Mouse (Mus musculus) hindbrain, embryonic 12.5 days (tissue): ENCODE measurements around the gene Sbf2. TPM values are rescaled to one million over a fixed set of nuclear protein-coding genes. Genes with fewer than 3 reads are reported as not detected.
"Not testable (repeated sequence)": the region's sequence is repeated elsewhere in the genome, so short reads cannot be mapped to it uniquely, and the experiment has no call there.

Experiments used
- ATAC-seq: fragments of 200-750 bp; cut with Nextera tagmentation; 2 replicates; pipeline ENCODE4 v1.8.0; 2017; ENCODE audit warnings: moderate TSS enrichment; ENCODE audit not compliant: low FRiP score
- H3K27ac ChIP-seq: fragments of 300-500 bp; sonication (generic); 2 replicates; pipeline ENCODE4 v1.5.1; 2016; ENCODE audit warnings: mild to moderate bottlenecking
- H3K27me3 ChIP-seq: fragments of 300-500 bp; sonication (generic); 2 replicates; pipeline ENCODE4 v1.6.1; 2016; ENCODE audit warnings: mild to moderate bottlenecking
- H3K36me3 ChIP-seq: fragments of 300-500 bp; sonication (generic); 2 replicates; pipeline ENCODE4 v1.6.1; 2016; ENCODE audit warnings: mild to moderate bottlenecking
- H3K4me1 ChIP-seq: fragments of 300-500 bp; sonication (generic); 2 replicates; pipeline ENCODE4 v1.6.1; 2016
- H3K4me2 ChIP-seq: fragments of 300-500 bp; sonication (generic); replicated peaks from 2 replicates; pipeline ENCODE4 v1.6.1; 2016; ENCODE audit warnings: mild to moderate bottlenecking
- H3K4me3 ChIP-seq: fragments of 300-500 bp; sonication (generic); 2 replicates; pipeline ENCODE4 v1.5.1; 2016; ENCODE audit warnings: mild to moderate bottlenecking
- H3K9ac ChIP-seq: fragments of 300-500 bp; sonication (generic); 2 replicates; pipeline ENCODE4 v1.6.1; 2016; ENCODE audit warnings: mild to moderate bottlenecking, moderate library complexity
- H3K9me3 ChIP-seq: fragments of 300-500 bp; sonication (generic); replicated peaks from 2 replicates; pipeline ENCODE4 v1.6.1; 2016; ENCODE audit warnings: mild to moderate bottlenecking
- WGBS: fragments of 180-500 bp; shearing (Covaris S2); methylation state at CpG from one replicate; pipeline ENCODE4 v1.1.7; 2016; 5-methylcytosine and 5-hydroxymethylcytosine counted together
- polyA plus RNA-seq: library from polyadenylated mRNA; unstranded; fragments of >200 nt; fragmentation: Nextera tagmentation; extraction: Ambion mirVana; gene quantifications from 2 replicates; pipeline ENCODE4 v1.2.1, GENCODE M21; 2016

The Sbf2 gene
- polyA plus RNA-seq, 1 experiment from 2014 or later, result 56.0 TPM

- H3K9ac ChIP-seq, result no peak overlapping the region
- H3K27ac ChIP-seq, result no peak overlapping the region
- peaks cover 6% of the 10 kb centered on the region; the same call in 1 of the 2 replicates for H3K9me3 ChIP-seq
- H3K4me3 ChIP-seq, result no peak overlapping the region
- no peaks in the 10 kb centered on the region for H3K36me3 ChIP-seq
- WGBS, result 70% methylated on average over 4 of the region's 4 CpGs
- no peak overlapping the region for H3K4me2 ChIP-seq
- H3K27me3 ChIP-seq, result no peaks in the 10 kb centered on the region
- H3K4me1 ChIP-seq, result no peaks in the 10 kb centered on the region
- no peak for ATAC-seq
These were observed 9.2 kb downstream of the Sbf2 start for GRCm38 (mm10) chr7:110605476-110605875.

GRCm38 (mm10) chr7:110597141-110597540, 17.6 kb downstream of the Sbf2 start:
- ATAC-seq, result no peak
- H3K4me1 ChIP-seq, result no peaks in the 10 kb centered on the region
- H3K9me3 ChIP-seq, result no peaks in the 10 kb centered on the region
- H3K9ac ChIP-seq, result no peak overlapping the region
- H3K36me3 ChIP-seq, result peaks cover 7% of the 10 kb centered on the region
- WGBS, result 95% methylated on average over 1 of the region's 1 CpGs
- no peaks in the 10 kb centered on the region for H3K27me3 ChIP-seq
- H3K4me3 ChIP-seq, result no peak overlapping the region
- H3K27ac ChIP-seq, result no peak overlapping the region
- H3K4me2 ChIP-seq, result no peak overlapping the region

GRCm38 (mm10) chr7:110593991-110594390, 20.7 kb downstream of the Sbf2 start:
- not testable (repeated sequence) for H3K4me3 ChIP-seq
- 92% methylated on average over 3 of the region's 3 CpGs for WGBS

GRCm38 (mm10) chr7:110587721-110588120, 27.0 kb downstream of the Sbf2 start:
- Histone ChIP-seq H3K36me3 (no peaks in the 10 kb centered on the region), H3K9me3 (no peaks in the 10 kb centered on the region), H3K9ac (no peak overlapping the region), H3K4me2 (no peak overlapping the region), H3K4me3 (no peak overlapping the region), H3K4me1 (no peaks in the 10 kb centered on the region), H3K27me3 (no peaks in the 10 kb centered on the region), H3K27ac (no peak overlapping the region)
- WGBS, result 71% methylated on average over 1 of the region's 1 CpGs
- ATAC-seq, result no peak

More at GRCm38 (mm10) chr7:110593991-110594390, 20.7 kb downstream of the Sbf2 start:
- H3K27ac ChIP-seq, H3K36me3 ChIP-seq, H3K9me3 ChIP-seq, H3K27me3 ChIP-seq, H3K9ac ChIP-seq, H3K4me1 ChIP-seq, ATAC-seq, H3K4me2 ChIP-seq: not testable (repeated sequence)

GRCm38 (mm10) chr7:110585250-110585649, 29.5 kb downstream of the Sbf2 start:
- no peak for ATAC-seq
- no peaks in the 10 kb centered on the region for H3K27me3 ChIP-seq
- H3K9me3 ChIP-seq, result no peaks in the 10 kb centered on the region
- H3K36me3 ChIP-seq, result no peaks in the 10 kb centered on the region
- no peak overlapping the region for H3K27ac ChIP-seq
- H3K4me2 ChIP-seq, result no peak overlapping the region
- 86% methylated on average over 2 of the region's 2 CpGs for WGBS
- H3K9ac ChIP-seq, result no peak overlapping the region
- no peak overlapping the region for H3K4me3 ChIP-seq
- H3K4me1 ChIP-seq, result no peaks in the 10 kb centered on the region

- Histone ChIP-seq H3K27me3 (no peaks in the 10 kb centered on the region), H3K27ac (no peak overlapping the region), H3K9ac (no peak overlapping the region), H3K4me2 (no peak overlapping the region), H3K9me3 (no peaks in the 10 kb centered on the region), H3K36me3 (no peaks in the 10 kb centered on the region), H3K4me1 (no peaks in the 10 kb centered on the region), H3K4me3 (no peak overlapping the region)
- ATAC-seq, result peak; percentile 29; the same call in 1 of the 2 replicates
- 61% methylated on average over 2 of the region's 2 CpGs for WGBS
These were observed 30.6 kb downstream of the Sbf2 start for GRCm38 (mm10) chr7:110584159-110584558.

- Histone ChIP-seq H3K9ac (no peak overlapping the region), H3K27me3 (no peaks in the 10 kb centered on the region), H3K4me1 (no peaks in the 10 kb centered on the region), H3K9me3 (no peaks in the 10 kb centered on the region), H3K4me2 (no peak overlapping the region), H3K36me3 (no peaks in the 10 kb centered on the region), H3K27ac (no peak overlapping the region), H3K4me3 (no peak overlapping the region)
- WGBS, result 94% methylated on average over 3 of the region's 3 CpGs
- peak; percentile 35; the same call in 1 of the 2 replicates for ATAC-seq
These were observed 31.0 kb downstream of the Sbf2 start for GRCm38 (mm10) chr7:110583705-110584104.

GRCm38 (mm10) chr7:110565815-110566549, 48.7 kb downstream of the Sbf2 start:
- no peaks in the 10 kb centered on the region for H3K36me3 ChIP-seq
- H3K4me1 ChIP-seq, result no peaks in the 10 kb centered on the region
- 89% methylated on average over 4 of the region's 4 CpGs for WGBS
- no peak for ATAC-seq
- H3K27me3 ChIP-seq, result no peaks in the 10 kb centered on the region
- no peaks in the 10 kb centered on the region for H3K9me3 ChIP-seq
- H3K27ac ChIP-seq, result no peak overlapping the region
- no peak overlapping the region for H3K4me2 ChIP-seq
- no peak overlapping the region for H3K9ac ChIP-seq
- H3K4me3 ChIP-seq, result no peak overlapping the region

GRCm38 (mm10) chr7:110561647-110562046, 53.1 kb downstream of the Sbf2 start:
- no peak overlapping the region for H3K9ac ChIP-seq
- no peak overlapping the region for H3K4me3 ChIP-seq
- peaks cover 5% of the 10 kb centered on the region; the same call in 1 of the 2 replicates for H3K36me3 ChIP-seq
- H3K4me2 ChIP-seq, result no peak overlapping the region
- no peak overlapping the region for H3K27ac ChIP-seq
- ATAC-seq, result no peak
- H3K27me3 ChIP-seq, result no peaks in the 10 kb centered on the region
- no peaks in the 10 kb centered on the region for H3K9me3 ChIP-seq
- WGBS, result 90% methylated on average over 1 of the region's 1 CpGs
- no peaks in the 10 kb centered on the region for H3K4me1 ChIP-seq

- peaks cover 5% of the 10 kb centered on the region; the same call in 1 of the 2 replicates for H3K36me3 ChIP-seq
- H3K9me3 ChIP-seq, result no peaks in the 10 kb centered on the region
- H3K4me2 ChIP-seq, result no peak overlapping the region
- no peaks in the 10 kb centered on the region for H3K27me3 ChIP-seq
- H3K27ac ChIP-seq, result no peak overlapping the region
- no peak for ATAC-seq
- no peak overlapping the region for H3K9ac ChIP-seq
- no peaks in the 10 kb centered on the region for H3K4me1 ChIP-seq
- no peak overlapping the region for H3K4me3 ChIP-seq
These were observed 57.7 kb downstream of the Sbf2 start for GRCm38 (mm10) chr7:110557001-110557400.

GRCm38 (mm10) chr7:110556221-110556620, 58.5 kb downstream of the Sbf2 start:
- H3K4me3 ChIP-seq, result no peak overlapping the region
- H3K9me3 ChIP-seq, result no peaks in the 10 kb centered on the region
- H3K4me1 ChIP-seq, result no peaks in the 10 kb centered on the region
- H3K9ac ChIP-seq, result no peak overlapping the region
- H3K4me2 ChIP-seq, result no peak overlapping the region
- no peak overlapping the region for H3K27ac ChIP-seq
- no peak for ATAC-seq
- H3K36me3 ChIP-seq, result peaks cover 5% of the 10 kb centered on the region; the same call in 1 of the 2 replicates
- H3K27me3 ChIP-seq, result no peaks in the 10 kb centered on the region

GRCm38 (mm10) chr7:110555260-110555659, 59.5 kb downstream of the Sbf2 start:
- Histone ChIP-seq H3K9ac (no peak overlapping the region), H3K9me3 (no peaks in the 10 kb centered on the region), H3K4me3 (no peak overlapping the region), H3K27me3 (no peaks in the 10 kb centered on the region), H3K36me3 (peaks cover 5% of the 10 kb centered on the region; the same call in 1 of the 2 replicates), H3K4me2 (no peak overlapping the region), H3K27ac (no peak overlapping the region), H3K4me1 (no peaks in the 10 kb centered on the region)
- 92% methylated on average over 1 of the region's 1 CpGs for WGBS
- ATAC-seq, result no peak

- H3K4me1 ChIP-seq, result no peaks in the 10 kb centered on the region
- ATAC-seq, result no peak
These were observed 66.5 kb downstream of the Sbf2 start for GRCm38 (mm10) chr7:110548268-110548667.

More at GRCm38 (mm10) chr7:110548268-110548667, 66.5 kb downstream of the Sbf2 start:
- Histone ChIP-seq H3K4me3 (no peak overlapping the region), H3K27ac (no peak overlapping the region), H3K9me3 (no peaks in the 10 kb centered on the region), H3K4me2 (no peak overlapping the region), H3K36me3 (no peaks in the 10 kb centered on the region), H3K9ac (no peak overlapping the region), H3K27me3 (no peaks in the 10 kb centered on the region)
- WGBS, result 73% methylated on average over 1 of the region's 1 CpGs
